Mouse (Mus musculus) thymus, adult 2 months (tissue): ENCODE data around the gene Tubd1.

ENCODE experiments used
- CTCF ChIP-seq: fragments of 200-500 bp; IDR thresholded peaks from 2 replicates; pipeline ENCODE4 v1.5.1; 2012; ENCODE audit warnings: mild to moderate bottlenecking, control low read depth, low read length, moderate library complexity, borderline replicate concordance; ENCODE audit not compliant: control insufficient read depth, poor library complexity, insufficient read depth; ENCODE audit errors: extremely low read depth
- POLR2A ChIP-seq: fragments of 200-500 bp; IDR thresholded peaks from 2 replicates; pipeline ENCODE4 v1.6.1; 2012; ENCODE audit warnings: mild to moderate bottlenecking, low read length, control low read depth, moderate library complexity; ENCODE audit not compliant: control insufficient read depth, poor library complexity, insufficient read depth; ENCODE audit errors: extremely low read depth

- TF ChIP-seq POLR2A (no peak), CTCF (no peak)
Observed at GRCm38 (mm10) chr11:86591931-86592616, 47.3 kb downstream of the Tubd1 start.
